In genomic region chr11:118362971-118363518, GRCm38 (mm10) we compare ENCODE assay signal across 7 mouse cellular contexts. TPM values are rescaled to one million over a fixed set of nuclear protein-coding genes. Genes with fewer than 3 reads are reported as not detected.
DNase-seq lines count a peak whose midpoint lies in the region; ATAC-seq and TF ChIP-seq lines count a peak whose summit lies in the region.

No protein-coding gene starts in this region.

- no peak overlapping the region for H3K4me3 ChIP-seq in intestine, postnatal 0 days (ENCODE audit: low read depth, low read length)
- H3K4me3 ChIP-seq in neural tube, embryonic 11.5 days (ENCODE audit: low read depth, low read length) = no peak overlapping the region

- peak overlapping the region; percentile 6; the same call in 1 of the 2 replicates for H3K4me2 ChIP-seq in intestine, postnatal 0 days (replicated peaks; ENCODE audit: low read depth)
- H3K4me2 ChIP-seq in neural tube, embryonic 11.5 days (ENCODE audit: low read depth) = 0 out of 2 replicates have a peak overlapping the region, but pooled peaks have one; percentile 6

- DNase-seq in MN1 (ENCODE audit: low spot score) = peak; percentile 72
- DNase-seq in brain, embryonic 14.5 days (ENCODE audit: low read depth) = peak; percentile 32
- DNase-seq in lung, adult 18-20 months = peak; percentile 83 to 88
- DNase-seq in neural tube, embryonic 11.5 days (ENCODE audit: low spot score) = peak; percentile 38
- DNase-seq in frontal cortex, postnatal 36 days (ENCODE audit: low spot score in 2 of 2) = no peak

- TF ChIP-seq POLR2A in brain, embryonic 14.5 days (IDR thresholded peaks at IDR 0.05; ENCODE audit: borderline replicate concordance, extremely low read depth, insufficient read depth, insufficient read length, poor library complexity, severe bottlenecking) = no peak

- 0 out of 2 replicates have a peak, but pooled peaks cover 3% of the 10 kb centered on the region for H3K27me3 ChIP-seq in intestine, postnatal 0 days (replicated peaks; ENCODE audit: control insufficient read depth, insufficient read depth, low read length)
- no peaks in the 10 kb centered on the region for H3K27me3 ChIP-seq in neural tube, embryonic 11.5 days (ENCODE audit: control insufficient read depth, insufficient read depth, low read length)

- no peaks in the 10 kb centered on the region for H3K4me1 ChIP-seq in intestine, postnatal 0 days (replicated peaks; ENCODE audit: control insufficient read depth, insufficient read depth, low read length)
- H3K4me1 ChIP-seq in neural tube, embryonic 11.5 days (ENCODE audit: control insufficient read depth, insufficient read depth, low read length) = 0 out of 2 replicates have a peak, but pooled peaks cover 6% of the 10 kb centered on the region

- no peaks in the 10 kb centered on the region for H3K36me3 ChIP-seq in intestine, postnatal 0 days (ENCODE audit: control insufficient read depth, insufficient read depth)
- H3K36me3 ChIP-seq in neural tube, embryonic 11.5 days (ENCODE audit: control insufficient read depth, insufficient read depth, low read length) = no peaks in the 10 kb centered on the region

- no peak for TF ChIP-seq CTCF in brain, embryonic 14.5 days (IDR thresholded peaks at IDR 0.05; ENCODE audit: borderline replicate concordance, extremely low read depth, insufficient read depth, insufficient read length)
- TF ChIP-seq CTCF in intestine, postnatal 0 days (IDR thresholded peaks at IDR 0.05; ENCODE audit: low read depth) = no peak

- peak; percentile 78 for ATAC-seq in granulocyte monocyte progenitor cell, adult 5-6 weeks (replicated peaks; ENCODE audit: poor library complexity, severe bottlenecking)
- peak; percentile 31; the same call in 1 of the 2 replicates for ATAC-seq in intestine, postnatal 0 days
- ATAC-seq in neural tube, embryonic 11.5 days (ENCODE audit: insufficient read depth, low FRiP score, low TSS enrichment) = no peak

- no peaks in the 10 kb centered on the region for H3K9me3 ChIP-seq in intestine, postnatal 0 days (ENCODE audit: control insufficient read depth)
- H3K9me3 ChIP-seq in neural tube, embryonic 11.5 days (ENCODE audit: control insufficient read depth, low read length) = no peaks in the 10 kb centered on the region

- peak overlapping the region; percentile 35; the same call in 1 of the 2 replicates for H3K27ac ChIP-seq in intestine, postnatal 0 days (ENCODE audit: low read depth, low read length)
- no peak overlapping the region for H3K27ac ChIP-seq in neural tube, embryonic 11.5 days (ENCODE audit: low read depth, low read length)

- H3K9ac ChIP-seq in intestine, postnatal 0 days (ENCODE audit: low read depth, low read length) = no peak overlapping the region
- H3K9ac ChIP-seq in neural tube, embryonic 11.5 days (ENCODE audit: low read length) = 0 out of 2 replicates have a peak overlapping the region, but pooled peaks have one; percentile 8

- 5% methylated on average over 8 of the region's 8 CpGs for WGBS in intestine, postnatal 0 days
- 4% methylated on average over 8 of the region's 8 CpGs for WGBS in neural tube, embryonic 11.5 days

RNA-seq across cellular contexts. Expression of gene Timp2, which starts 7.5 kb away (rescaled TPM):
- 77.6 and 95.4 TPM in 2 replicates for polyA plus RNA-seq in brain, embryonic 14.5 days (2012; rRNA removed)
- 1.8 and 3.5 TPM in 2 replicates for total RNA-seq in granulocyte monocyte progenitor cell, adult 5-6 weeks (2014; fragmentation: Nextera tagmentation)
- 2.5 and 12.7 TPM in 2 replicates for total RNA-seq in granulocyte monocyte progenitor cell, adult 5-6 weeks (2017)
- 38.9 TPM in 2 replicates for polyA plus RNA-seq in intestine, postnatal 0 days (2015; fragmentation: Nextera tagmentation; extraction: Ambion mirVana)
- 46.4 and 51.5 TPM in 2 replicates for polyA plus RNA-seq in neural tube, embryonic 11.5 days (2014; fragmentation: Nextera tagmentation; extraction: Ambion mirVana)

RNA-seq across cellular contexts. Expression of gene Cep295nl, which starts 20.7 kb away (rescaled TPM):
- polyA plus RNA-seq in brain, embryonic 14.5 days (2012; rRNA removed) = 0.10 and 0.45 TPM in 2 replicates
- total RNA-seq in granulocyte monocyte progenitor cell, adult 5-6 weeks (2014; fragmentation: Nextera tagmentation) = not detected in 2 replicates
- not detected in 2 replicates for total RNA-seq in granulocyte monocyte progenitor cell, adult 5-6 weeks (2017)
- polyA plus RNA-seq in intestine, postnatal 0 days (2015; fragmentation: Nextera tagmentation; extraction: Ambion mirVana) = 0.12 TPM in 2 replicates
- polyA plus RNA-seq in neural tube, embryonic 11.5 days (2014; fragmentation: Nextera tagmentation; extraction: Ambion mirVana) = 0.28 and 0.39 TPM in 2 replicates

RNA-seq across cellular contexts. Expression of gene Lgals3bp, which starts 38.8 kb away (rescaled TPM):
- 5.6 and 7.0 TPM in 2 replicates for polyA plus RNA-seq in brain, embryonic 14.5 days (2012; rRNA removed)
- 85.3 and 107 TPM in 2 replicates for total RNA-seq in granulocyte monocyte progenitor cell, adult 5-6 weeks (2014; fragmentation: Nextera tagmentation)
- 36.0 and 44.8 TPM in 2 replicates for total RNA-seq in granulocyte monocyte progenitor cell, adult 5-6 weeks (2017)
- 348 and 382 TPM in 2 replicates for polyA plus RNA-seq in intestine, postnatal 0 days (2015; fragmentation: Nextera tagmentation; extraction: Ambion mirVana)
- 1.7 and 1.9 TPM in 2 replicates for polyA plus RNA-seq in neural tube, embryonic 11.5 days (2014; fragmentation: Nextera tagmentation; extraction: Ambion mirVana)

RNA-seq across cellular contexts. Expression of gene Cant1, which starts 55.8 kb away (rescaled TPM):
- polyA plus RNA-seq in brain, embryonic 14.5 days (2012; rRNA removed) = 38.8 and 45.7 TPM in 2 replicates
- total RNA-seq in granulocyte monocyte progenitor cell, adult 5-6 weeks (2014; fragmentation: Nextera tagmentation) = 29.7 and 34.6 TPM in 2 replicates
- total RNA-seq in granulocyte monocyte progenitor cell, adult 5-6 weeks (2017) = 18.6 and 21.0 TPM in 2 replicates
- polyA plus RNA-seq in intestine, postnatal 0 days (2015; fragmentation: Nextera tagmentation; extraction: Ambion mirVana) = 35.0 and 36.1 TPM in 2 replicates
- polyA plus RNA-seq in neural tube, embryonic 11.5 days (2014; fragmentation: Nextera tagmentation; extraction: Ambion mirVana) = 27.7 and 29.4 TPM in 2 replicates

Comparison
In these comparisons a context has a peak if more than half of its experiments do, and no peak if none do; other contexts are left out.
1. DNase-seq: peak in MN1 (single experiment), brain, embryonic 14.5 days (single experiment), lung, adult 18-20 months (2 of 2) and neural tube, embryonic 11.5 days (single experiment); none in frontal cortex, postnatal 36 days (0 of 2).
2. RNA of gene Lgals3bp, which starts 38.8 kb away (polyA plus RNA-seq): 348 to 382 TPM in intestine, postnatal 0 days; 5.6 to 7.0 TPM in brain, embryonic 14.5 days and 1.7 to 1.9 TPM in neural tube, embryonic 11.5 days; every median in the first group is over 10 times any median in the second.